Mouse (Mus musculus) kidney, postnatal 0 days (tissue): ENCODE data around the gene Slc2a4. TPM values are rescaled to one million over a fixed set of nuclear protein-coding genes. Genes with fewer than 3 reads are reported as not detected.
A peak's percentile ranks its signal among the peaks of the same experiment; 100 is the strongest.

Experiments
- ATAC-seq: fragments of 200-750 bp; cut with Nextera tagmentation; replicated peaks from 2 replicates; pipeline ENCODE4 v1.8.0; 2017; ENCODE audit warnings: low read depth, moderate number of reproducible peaks, moderate TSS enrichment, moderate library complexity; ENCODE audit not compliant: low FRiP score
- DNase-seq: peaks from one replicate; pipeline ENCODE4 v3.0.0-alpha.2; 2016; ENCODE audit warnings: low spot score
- H3K27ac ChIP-seq: fragments of 300-500 bp; sonication (generic); 2 replicates; pipeline ENCODE4 v1.5.1; 2014; ENCODE audit warnings: mild to moderate bottlenecking
- H3K27me3 ChIP-seq: fragments of 300-500 bp; sonication (generic); 2 replicates; pipeline ENCODE4 v1.6.1; 2014; ENCODE audit warnings: low read length, mixed read lengths; ENCODE audit not compliant: insufficient read depth
- H3K36me3 ChIP-seq: fragments of 300-500 bp; sonication (generic); 2 replicates; pipeline ENCODE4 v1.6.1; 2014; ENCODE audit warnings: low read length, mixed read lengths; ENCODE audit not compliant: insufficient read depth
- H3K4me1 ChIP-seq: fragments of 300-500 bp; sonication (generic); replicated peaks from 2 replicates; pipeline ENCODE4 v1.6.1; 2014; ENCODE audit warnings: antibody characterized with exemption, low read length, mixed read lengths; ENCODE audit not compliant: insufficient read depth
- H3K4me2 ChIP-seq: fragments of 300-500 bp; sonication (generic); 2 replicates; pipeline ENCODE4 v1.6.1; 2014; ENCODE audit warnings: mild to moderate bottlenecking, low read length, moderate library complexity, mixed read lengths
- H3K4me3 ChIP-seq: fragments of 300-500 bp; sonication (generic); replicated peaks from 2 replicates; pipeline ENCODE4 v1.5.1; 2014; ENCODE audit warnings: low read depth, low read length
- H3K9ac ChIP-seq: fragments of 300-500 bp; sonication (generic); 2 replicates; pipeline ENCODE4 v1.6.1; 2014; ENCODE audit warnings: low read depth, low read length
- H3K9me3 ChIP-seq: fragments of 300-500 bp; sonication (generic); replicated peaks from 2 replicates; pipeline ENCODE4 v1.6.1; 2016; ENCODE audit warnings: low read length, inconsistent platforms, mixed read lengths
- CTCF ChIP-seq: IDR thresholded peaks from 2 replicates; pipeline ENCODE4 v1.5.1; 2016; ENCODE audit warnings: antibody characterized with exemption, low read depth, mild to moderate bottlenecking, moderate library complexity
- WGBS: fragments of 180-500 bp; shearing (Covaris S2); extraction: QIAGEN DNeasy Blood & Tissue Kit; methylation state at CpG from one replicate; pipeline ENCODE4 v1.1.7; 2014; 5-methylcytosine and 5-hydroxymethylcytosine counted together
- polyA plus RNA-seq: library from polyadenylated mRNA; unstranded; fragments of >200 nt; fragmentation: Nextera tagmentation; extraction: Ambion mirVana; gene quantifications from 2 replicates; pipeline ENCODE4 v1.2.1, GENCODE M21; 2015

The Slc2a4 gene
- polyA plus RNA-seq, 1 experiment from 2014 or later = 21.4 TPM

- Histone ChIP-seq H3K27ac (no peak overlapping the region), H3K9me3 (no peaks in the 10 kb centered on the region), H3K36me3 (peaks cover 36% of the 10 kb centered on the region), H3K4me3 (no peak overlapping the region), H3K9ac (0 out of 2 replicates have a peak overlapping the region, but pooled peaks have one; percentile 97), H3K4me1 (peaks cover 23% of the 10 kb centered on the region; the same call in 1 of the 2 replicates), H3K4me2 (peak overlapping the region; percentile 92; the same call in 1 of the 2 replicates), H3K27me3 (no peaks in the 10 kb centered on the region)
- DNase-seq (no peak), ATAC-seq (no peak)
- no peak for TF ChIP-seq CTCF
- WGBS = 62% methylated on average over 4 of the region's 4 CpGs
Observed at GRCm38 (mm10) chr11:69983377-69983776, 35.4 kb upstream of the Slc2a4 start.

- H3K9ac ChIP-seq = peak overlapping the region; percentile 97
- ATAC-seq (no peak), DNase-seq (peak; percentile 63)
- peak overlapping the region; percentile 92 for H3K4me2 ChIP-seq
- no peak for TF ChIP-seq CTCF
- no peak overlapping the region; the same call in 1 of the 2 replicates for H3K27ac ChIP-seq
- H3K4me1 ChIP-seq = peaks cover 23% of the 10 kb centered on the region; the same call in 1 of the 2 replicates
- no peaks in the 10 kb centered on the region for H3K9me3 ChIP-seq
- H3K27me3 ChIP-seq = no peaks in the 10 kb centered on the region
- H3K36me3 ChIP-seq = peaks cover 31% of the 10 kb centered on the region
- H3K4me3 ChIP-seq = no peak overlapping the region
- 14% methylated on average over 5 of the region's 5 CpGs for WGBS
Observed at GRCm38 (mm10) chr11:69982877-69983276, 34.9 kb upstream of the Slc2a4 start.

- H3K27me3 ChIP-seq = no peaks in the 10 kb centered on the region
- peak within 1 kb of the TSS; percentile 97 for H3K9ac ChIP-seq
- peak within 1 kb of the TSS; percentile 99 for H3K4me3 ChIP-seq
- H3K36me3 ChIP-seq = peaks cover 26% of the 10 kb centered on the region
- DNase-seq (no peak), ATAC-seq (no peak)
- peaks cover 23% of the 10 kb centered on the region; the same call in 1 of the 2 replicates for H3K4me1 ChIP-seq
- peak within 1 kb of the TSS; percentile 99 for H3K27ac ChIP-seq
- WGBS = 43% methylated on average over 8 of the region's 8 CpGs
- H3K9me3 ChIP-seq = no peaks in the 10 kb centered on the region
- H3K4me2 ChIP-seq = peak within 1 kb of the TSS; percentile 92
- no peak for TF ChIP-seq CTCF
Observed at GRCm38 (mm10) chr11:69982225-69982624, 34.2 kb upstream of the Slc2a4 start, which contains the start of gene Elp5. Gene Elp5 (minus strand): TSS chr11:69982517.

DNA sequence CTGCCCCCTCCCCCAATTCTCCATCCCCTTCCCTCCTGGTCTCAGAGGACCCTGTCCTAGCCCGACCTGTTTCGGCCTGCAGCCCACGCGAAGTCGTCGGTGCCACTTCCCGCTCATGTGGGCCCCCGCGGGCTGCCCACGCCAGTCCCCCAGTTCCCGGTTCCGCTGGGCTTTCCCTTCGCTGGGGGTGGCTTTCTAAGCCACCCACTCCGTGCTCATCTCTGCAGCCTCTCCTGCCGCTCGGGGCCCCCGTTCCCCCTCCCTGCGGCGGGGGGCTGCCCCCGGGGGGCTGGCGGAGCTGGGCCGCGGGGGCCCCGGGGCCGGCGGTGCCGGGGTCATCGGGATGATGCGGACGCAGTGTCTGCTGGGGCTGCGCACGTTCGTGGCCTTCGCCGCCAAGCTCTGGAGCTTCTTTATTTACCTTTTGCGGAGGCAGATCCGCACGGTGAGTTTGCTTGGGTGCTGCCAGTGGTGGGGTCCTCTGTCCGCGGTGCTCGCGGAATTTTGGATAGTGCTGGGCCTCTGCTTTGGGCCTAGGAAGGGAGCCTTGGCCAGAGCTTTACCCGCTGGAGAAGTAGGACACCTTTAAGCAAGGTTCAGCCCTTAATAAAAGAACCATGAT, 33.3 kb upstream of the Slc2a4 start, which contains the start of gene Ctdnep1:
Gene Ctdnep1, plus strand, starts transcription at position 16 of the 622 bp plus-strand sequence.
- WGBS = under 1% methylated on average over 41 of the region's 43 CpGs
- peak within 1 kb of the TSS; percentile 92 for H3K4me2 ChIP-seq
- H3K4me1 ChIP-seq = peaks cover 23% of the 10 kb centered on the region; the same call in 1 of the 2 replicates
- H3K27ac ChIP-seq = peak within 1 kb of the TSS; percentile 99
- DNase-seq = no peak
- peak within 1 kb of the TSS; percentile 99 for H3K4me3 ChIP-seq
- H3K9me3 ChIP-seq = no peaks in the 10 kb centered on the region
- ATAC-seq = peak; percentile 7
- peak within 1 kb of the TSS; percentile 97 for H3K9ac ChIP-seq
- H3K27me3 ChIP-seq = no peaks in the 10 kb centered on the region
- peaks cover 20% of the 10 kb centered on the region for H3K36me3 ChIP-seq
- TF ChIP-seq CTCF = no peak

DNA sequence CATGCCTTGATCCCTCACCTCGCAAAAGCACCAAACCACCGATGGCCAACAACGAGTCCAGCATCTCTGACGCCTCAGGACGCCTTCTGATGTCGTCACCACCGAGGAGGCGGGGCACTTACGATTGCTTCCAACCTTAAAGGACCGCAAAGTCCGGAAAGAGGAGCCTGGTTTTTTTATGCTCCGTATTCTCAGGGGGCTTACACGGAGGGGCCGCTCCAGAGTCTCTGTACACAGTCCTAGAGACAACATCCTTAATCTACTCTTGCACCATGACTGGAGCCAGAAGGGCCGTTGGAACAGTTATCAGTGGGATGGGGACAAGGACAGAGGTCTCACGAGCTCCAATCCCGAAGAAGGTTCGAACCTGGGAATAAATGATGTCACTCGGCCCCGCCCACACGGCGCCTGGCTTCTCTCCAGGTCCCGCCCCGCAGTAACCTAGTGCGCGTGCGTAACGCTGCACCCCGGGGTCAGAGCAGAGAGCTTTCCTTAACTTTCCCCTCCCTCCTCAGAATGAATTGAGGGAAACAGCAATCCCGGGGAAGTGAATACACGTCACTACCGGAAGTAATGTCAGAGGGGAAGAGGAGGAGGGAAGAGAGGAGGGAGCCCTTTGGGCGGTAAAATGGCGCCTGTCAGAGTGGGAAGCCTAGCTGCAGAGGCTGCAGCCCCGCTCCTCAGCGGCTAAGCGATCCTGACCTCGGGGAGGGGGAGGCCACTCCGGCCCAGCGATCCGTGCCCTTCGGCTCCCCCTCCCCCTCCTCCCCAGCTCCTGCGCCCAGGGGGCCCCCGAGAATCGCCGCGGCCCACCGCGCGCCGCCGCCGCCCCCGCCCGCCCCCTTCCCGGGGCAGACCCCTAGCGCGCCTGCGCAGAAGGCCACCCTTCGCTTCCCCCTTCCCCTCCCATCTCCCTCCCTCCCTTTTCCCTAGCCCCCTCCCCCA, 32.5 kb upstream of the Slc2a4 start:
- Histone ChIP-seq H3K4me3 (peak overlapping the region; percentile 99), H3K9me3 (no peaks in the 10 kb centered on the region), H3K4me1 (peaks cover 23% of the 10 kb centered on the region; the same call in 1 of the 2 replicates), H3K4me2 (peak overlapping the region; percentile 92), H3K36me3 (peaks cover 20% of the 10 kb centered on the region; the same call in 1 of the 2 replicates), H3K27ac (peak overlapping the region; percentile 99), H3K9ac (peak overlapping the region; percentile 97), H3K27me3 (no peaks in the 10 kb centered on the region)
- TF ChIP-seq CTCF = no peak
- ATAC-seq = peak; percentile 94
- WGBS = under 1% methylated on average over 48 of the region's 60 CpGs
- peak; percentile 100 for DNase-seq

GRCm38 (mm10) chr11:69979827-69980195, 31.8 kb upstream of the Slc2a4 start:
- Histone ChIP-seq H3K27me3 (no peaks in the 10 kb centered on the region), H3K9ac (peak overlapping the region; percentile 97), H3K36me3 (peaks cover 18% of the 10 kb centered on the region), H3K4me3 (peak overlapping the region; percentile 99), H3K27ac (peak overlapping the region; percentile 99), H3K4me1 (peaks cover 23% of the 10 kb centered on the region; the same call in 1 of the 2 replicates), H3K4me2 (peak overlapping the region; percentile 92), H3K9me3 (no peaks in the 10 kb centered on the region)
- no peak for ATAC-seq
- WGBS = 2% methylated on average over 16 of the region's 16 CpGs
- no peak for TF ChIP-seq CTCF
- DNase-seq = no peak
